17 mouse cellular contexts compared by ENCODE assay signal in genomic region chr1:52066276-52066675, GRCm38 (mm10). TPM values are rescaled to one million over a fixed set of nuclear protein-coding genes. Genes with fewer than 3 reads are reported as not detected.
DNase-seq lines count a peak whose midpoint lies in the region; TF ChIP-seq lines count a peak whose summit lies in the region.
"Had no signal": no experiment of that assay in that cellular context is flagged by ENCODE, and none has a peak within 500 bp of the region (broad histone marks: within the 10 kb centered on the region; RNA-seq: fewer than 3 reads in every experiment).

No protein-coding gene starts in this region.

- no peak overlapping the region for H3K4me2 ChIP-seq in CH12.LX (ENCODE audit: insufficient read depth, low read depth, poor library complexity, severe bottlenecking)
- H3K4me2 ChIP-seq: embryonic facial prominence, embryonic 12.5 days; forebrain, embryonic 13.5 days; forebrain, embryonic 15.5 days had no signal

- H3K27me3 ChIP-seq in CH12.LX (replicated peaks): no peaks in the 10 kb centered on the region
- H3K27me3 ChIP-seq: embryonic facial prominence, embryonic 12.5 days; forebrain, embryonic 13.5 days; forebrain, embryonic 15.5 days had no signal

- no peak overlapping the region for H3K4me3 ChIP-seq in CH12.LX (replicated peaks in 1 of 3; ENCODE audit: low read depth in 2 of 3, low read length in 2 of 3, poor library complexity in 1 of 3)
- no peak overlapping the region for H3K4me3 ChIP-seq in lung, adult 2 months (replicated peaks; ENCODE audit: extremely low read depth, low read depth, low read length)
- H3K4me3 ChIP-seq: embryonic facial prominence, embryonic 10.5 days; embryonic facial prominence, embryonic 12.5 days; forebrain, embryonic 13.5 days; forebrain, embryonic 15.5 days had no signal

- WGBS in lung, adult 2 months: 68% methylated on average over 1 of the region's 1 CpGs

- peaks cover 6 to 14% of the 10 kb centered on the region in 2 experiments for H3K36me3 ChIP-seq in CH12.LX (replicated peaks in 1 of 2; ENCODE audit: control insufficient read depth in 1 of 2, insufficient read depth in 1 of 2, low read length in 1 of 2)
- H3K36me3 ChIP-seq: embryonic facial prominence, embryonic 10.5 days; embryonic facial prominence, embryonic 12.5 days; forebrain, embryonic 15.5 days had no signal

- TF ChIP-seq EP300 in CH12.LX (IDR thresholded peaks at IDR 0.05; ENCODE audit: low read length): no peak

- TF ChIP-seq CTCF in CH12.LX (conservative IDR thresholded peaks at IDR 0.05 in 1 of 2, IDR thresholded peaks at IDR 0.05 in 1 of 2; ENCODE audit: low read depth in 2 of 2, low read length in 2 of 2): no peak
- no peak for TF ChIP-seq CTCF in lung, adult 2 months (IDR thresholded peaks at IDR 0.05; ENCODE audit: insufficient read depth, low read length)

- no peak overlapping the region for H3K27ac ChIP-seq in CH12.LX (ENCODE audit: insufficient read depth, low read depth)
- H3K27ac ChIP-seq: embryonic facial prominence, embryonic 10.5 days; embryonic facial prominence, embryonic 12.5 days; forebrain, embryonic 13.5 days; forebrain, embryonic 15.5 days had no signal

- no peak for DNase-seq in CH12.LX (ENCODE audit: extremely low read depth)
- DNase-seq in induced T-regulatory cell, adult 2 months (ENCODE audit: low read depth): peak; percentile 47
- DNase-seq in cerebellum, adult 11-12 months: no peak
- DNase-seq in lung, adult 2 months: no peak
- DNase-seq in adrenal gland, postnatal 36 days: no peak
- DNase-seq: adrenal gland, adult 8-10 months; adrenal gland, postnatal 14 days; cerebellum, adult 11 months; cerebellum, adult 2 months; cerebellum, adult 9-10 months; cerebellum, postnatal 10 days; cerebellum, postnatal 25 days; forebrain, postnatal 0 days had no signal

- no peaks in the 10 kb centered on the region for H3K9me3 ChIP-seq in CH12.LX (replicated peaks; ENCODE audit: low read length)
- H3K9me3 ChIP-seq: embryonic facial prominence, embryonic 10.5 days; embryonic facial prominence, embryonic 12.5 days; forebrain, embryonic 13.5 days; forebrain, embryonic 15.5 days had no signal

- no peak for TF ChIP-seq POLR2A in CH12.LX (IDR thresholded peaks at IDR 0.05; ENCODE audit: low read depth, low read length)
- no peak for TF ChIP-seq POLR2A in lung, adult 2 months (IDR thresholded peaks at IDR 0.05; ENCODE audit: borderline replicate concordance, extremely low read depth, low read depth, low read length)

- dilution Hi-C loops in CH12.LX (cut with MboI; ENCODE audit: extremely low pct_ligation_motif_present, extremely low pct_unique_long_range_greater_than_20kb, low sequenced_read_pairs): no loop called here

- TF ChIP-seq RAD21 in CH12.LX (IDR thresholded peaks at IDR 0.05; ENCODE audit: low read depth, low read length): no peak

- in situ Hi-C loops in CH12.LX (cut with MboI; ENCODE audit: low pct_ligation_motif_present, low pct_unique_long_range_greater_than_20kb, low sequenced_read_pairs): no loop called here

- peaks cover 0 to 14% of the 10 kb centered on the region in 2 experiments; a peak in 3 of 4 replicates for H3K4me1 ChIP-seq in CH12.LX (ENCODE audit: control insufficient read depth in 1 of 2, insufficient read depth in 2 of 2)
- no peaks in the 10 kb centered on the region for H3K4me1 ChIP-seq in lung, adult 2 months (ENCODE audit: control insufficient read depth, insufficient read depth, low read length)
- H3K4me1 ChIP-seq: embryonic facial prominence, embryonic 10.5 days; embryonic facial prominence, embryonic 12.5 days; forebrain, embryonic 13.5 days; forebrain, embryonic 15.5 days had no signal

- no peak overlapping the region; the same call in 1 of the 2 replicates for H3K9ac ChIP-seq in CH12.LX (ENCODE audit: insufficient read depth, low read depth)
- H3K9ac ChIP-seq: embryonic facial prominence, embryonic 12.5 days; forebrain, embryonic 13.5 days; forebrain, embryonic 15.5 days; forebrain, postnatal 0 days had no signal

- no peaks in the 10 kb centered on the region; the same call in 1 of the 2 replicates for H3K79me2 ChIP-seq in CH12.LX (replicated peaks; ENCODE audit: control insufficient read depth, extremely low read depth, insufficient read depth, poor library complexity, severe bottlenecking)

TF ChIP-seq in CH12.LX, 34 proteins besides CTCF, POLR2A, EP300 and RAD21:
- TF ChIP-seq ZNF384 (IDR thresholded peaks at IDR 0.05; ENCODE audit: low read depth, low read length) (peak; percentile 37; the same call in 1 of the 2 replicates), IRF4 (IDR thresholded peaks at IDR 0.05; ENCODE audit: low read depth, low read length) (0 out of 2 replicates have a peak, but pooled peaks have one; percentile 25), USF1 (IDR thresholded peaks at IDR 0.05; ENCODE audit: low read depth, low read length) (no peak), TCF12 (IDR thresholded peaks at IDR 0.05; ENCODE audit: low read depth, low read length) (no peak), SIN3A (IDR thresholded peaks at IDR 0.05; ENCODE audit: low read length) (no peak), NELFE (IDR thresholded peaks at IDR 0.05; ENCODE audit: low read depth, low read length) (no peak), JUND (conservative IDR thresholded peaks at IDR 0.05; ENCODE audit: low read depth, low read length) (no peak), ZC3H11A (IDR thresholded peaks at IDR 0.05; ENCODE audit: low read depth, low read length) (no peak)

RNA-seq across cellular contexts. Expression of gene Stat1, which starts 53.0 kb away (rescaled TPM):
- 119 and 143 TPM in 2 replicates for total RNA-seq in CH12.LX (2012; rRNA removed)
- 179 and 190 TPM in 2 replicates for total RNA-seq in CH12.LX (2014; rRNA removed)
- 94.6 and 101 TPM in 2 replicates for polyA plus RNA-seq in CH12.LX (2012; ENCODE audit: insufficient read length, low read depth)
- polyA plus RNA-seq in lung, adult 2 months (2012; rRNA removed): 59.1 and 62.6 TPM in 2 replicates
- 100 to 1,000 TPM in 1 of 2 experiments, 10 to 100 TPM in 1; 88.7 to 112 TPM for total RNA-seq in adrenal gland, postnatal 36 days (2021)
